Mouse (Mus musculus) CH12.LX (cell line): ENCODE measurements at regions not wholly inside any gene's neighbourhood (a gene's known extent, or its start where the extent isn't known, plus 50 kb on each side); places are given as distances from the start of the nearest gene placed in this dataset.

Experiments used
- BHLHE40 ChIP-seq: IDR thresholded peaks from 2 replicates; pipeline ENCODE4 v1.6.1; 2011; ENCODE audit warnings: mild to moderate bottlenecking, low read depth, low read length, improper control_type of control experiment
- EP300 ChIP-seq: IDR thresholded peaks from 2 replicates; pipeline ENCODE4 v1.6.1; 2011; ENCODE audit warnings: low read length, improper control_type of control experiment

DNA sequence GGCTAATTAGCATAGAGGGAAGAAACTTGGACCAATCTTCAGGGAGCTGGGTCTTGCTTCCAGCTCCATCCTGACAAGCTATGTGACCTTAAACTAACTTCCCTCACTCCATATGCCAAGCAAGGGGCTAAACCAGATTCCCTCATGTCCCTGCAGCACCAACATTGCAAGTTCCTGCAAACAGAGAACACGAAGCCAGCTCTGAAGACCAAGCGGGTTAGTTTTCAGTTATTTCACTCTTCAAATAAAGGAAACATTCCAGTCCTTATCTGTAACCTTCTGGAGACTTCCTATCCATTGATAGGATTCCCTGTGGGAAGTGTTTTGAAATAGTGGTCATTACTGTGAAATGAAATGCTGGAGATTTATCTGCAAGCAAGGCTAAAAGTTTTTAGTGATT is 64.4 kb upstream of the Tspan2 start:
- TF ChIP-seq EP300 (no peak), BHLHE40 (no peak)
